Mouse (Mus musculus) CD4-positive, CD25-positive, alpha-beta regulatory T cell, adult 4 months (primary cell): ENCODE results near the gene Klk14. TPM values are rescaled to one million over a fixed set of nuclear protein-coding genes. Genes with fewer than 3 reads are reported as not detected.

ENCODE experiments used
- polyA plus RNA-seq, 2 experiments: library from polyadenylated mRNA; unstranded; fragments of 100-300 nt; shearing (Covaris generic); gene quantifications; one replicate each; pipeline ENCODE4 v1.2.1; 2017

Gene Klk14
- polyA plus RNA-seq, 2 experiments from 2014 or later: not detected

Other genes with a start within 250 kb of the Klk14 start
- not detected for gene Cldnd2, start 249.6 kb upstream of the Klk14 start, polyA plus RNA-seq
- gene Etfb, start 246.3 kb upstream of the Klk14 start, polyA plus RNA-seq: 100 to 1,000 TPM; 177 to 184 TPM
- gene Gm45233, start 246.3 kb upstream of the Klk14 start, polyA plus RNA-seq: not detected
- gene Vsig10l, start 227.3 kb upstream of the Klk14 start, polyA plus RNA-seq: 1 to 10 TPM; 1.7 to 3.2 TPM
- gene Iglon5, start 200.3 kb upstream of the Klk14 start, polyA plus RNA-seq: under 1 TPM in 1 of 2 experiments, not detected in 1; 0.15 TPM
- gene 4931406B18Rik, start 184.5 kb upstream of the Klk14 start, polyA plus RNA-seq: not detected
- gene Cd33, start 146.0 kb upstream of the Klk14 start, polyA plus RNA-seq: not detected
- 1 to 10 TPM; 6.4 TPM for gene Zfp658, start 128.2 kb upstream of the Klk14 start, polyA plus RNA-seq
- 10 to 100 TPM; 10.9 to 12.9 TPM for gene Zfp719, start 110.8 kb upstream of the Klk14 start, polyA plus RNA-seq
- gene Zfp819, start 83.2 kb upstream of the Klk14 start, polyA plus RNA-seq: not detected
- not detected for gene Ceacam18, start 55.7 kb upstream of the Klk14 start, polyA plus RNA-seq
- gene Siglece, start 30.3 kb upstream of the Klk14 start, polyA plus RNA-seq: 1 to 10 TPM in 1 of 2 experiments, under 1 TPM in 1; 0.28 to 1.3 TPM
- gene Ctu1, start 18.4 kb upstream of the Klk14 start, polyA plus RNA-seq: 1 to 10 TPM; 1.7 to 2.2 TPM
- gene Klk13, start 22.1 kb downstream of the Klk14 start, polyA plus RNA-seq: not detected
- gene Klk12, start 78.5 kb downstream of the Klk14 start, polyA plus RNA-seq: not detected
- 1 to 10 TPM in 1 of 2 experiments, not detected in 1; 1.0 TPM for gene Klk11, start 84.2 kb downstream of the Klk14 start, polyA plus RNA-seq
- under 1 TPM in 1 of 2 experiments, not detected in 1; 0.23 TPM for gene Klk10, start 90.6 kb downstream of the Klk14 start, polyA plus RNA-seq
- gene Klk9, start 101.5 kb downstream of the Klk14 start, polyA plus RNA-seq: not detected
- gene Klk8, start 107.2 kb downstream of the Klk14 start, polyA plus RNA-seq: 100 to 1,000 TPM; 136 to 138 TPM
- under 1 TPM in 1 of 2 experiments, not detected in 1; 0.23 TPM for gene Klk7, start 120.9 kb downstream of the Klk14 start, polyA plus RNA-seq
- gene Klk6, start 134.1 kb downstream of the Klk14 start, polyA plus RNA-seq: not detected
- gene Klk5, start 151.6 kb downstream of the Klk14 start, polyA plus RNA-seq: not detected
- not detected for gene Klk4, start 190.7 kb downstream of the Klk14 start, polyA plus RNA-seq
- gene Klk15, start 243.3 kb downstream of the Klk14 start, polyA plus RNA-seq: not detected